Mouse (Mus musculus): ENCODE results near the gene Olfr750. TPM values are rescaled to one million over a fixed set of nuclear protein-coding genes. Genes with fewer than 3 reads are reported as not detected.
"Not testable (repeated sequence)": the region's sequence is repeated elsewhere in the genome, so short reads cannot be mapped to it uniquely, and the experiment has no call there.

Gene Olfr750
- total and polyA plus RNA-seq, 3 experiments = not detected

- H3K27ac ChIP-seq (ENCODE audit: control insufficient read depth, low read depth, low read length); H3K4me1 ChIP-seq (ENCODE audit: control insufficient read depth in 1 of 2, insufficient read depth in 2 of 2, low read length in 2 of 2); H3K9ac ChIP-seq (ENCODE audit: control insufficient read depth, low read depth, low read length, poor library complexity, severe bottlenecking); H3K36me3 ChIP-seq (ENCODE audit: control insufficient read depth in 1 of 2, insufficient read depth in 2 of 2, low read length in 2 of 2); H3K9me3 ChIP-seq (replicated peaks; ENCODE audit: insufficient read depth, low read length); H3K79me2 ChIP-seq (ENCODE audit: control insufficient read depth, insufficient read depth, low read length, poor library complexity); H3K27me3 ChIP-seq (ENCODE audit: control insufficient read depth in 1 of 2, insufficient read depth in 2 of 2, low read length in 2 of 2); H3K4me3 ChIP-seq (ENCODE audit: control insufficient read depth in 1 of 2, insufficient read depth in 1 of 2, low read depth in 2 of 2, low read length in 2 of 2): not testable (repeated sequence)
- TF ChIP-seq SMC3 (IDR thresholded peaks at IDR 0.05; ENCODE audit: low read depth, low read length) (peak; percentile 53), RAD21 (IDR thresholded peaks at IDR 0.05; ENCODE audit: low read depth, low read length) (peak; percentile 54), CTCF (IDR thresholded peaks at IDR 0.05 in 2 of 3, conservative IDR thresholded peaks at IDR 0.05 in 1 of 3; ENCODE audit: control insufficient read depth in 1 of 3, insufficient read depth in 1 of 3, low read depth in 2 of 3, low read length in 3 of 3, poor library complexity in 1 of 3, severe bottlenecking in 1 of 3) (peak; percentile 22 to 53 (median 50); a peak in 4 of 6 replicates), ZC3H11A (IDR thresholded peaks at IDR 0.05; ENCODE audit: low read depth, low read length) (0 out of 2 replicates have a peak, but pooled peaks have one; percentile 22)
- DNase-seq (ENCODE audit: low read depth, low spot score) = peak; percentile 19
Measured at GRCm38 (mm10) chr14:51098300-51098699, 24.1 kb upstream of the Olfr750 start.

GRCm38 (mm10) chr14:51095736-51096524 is 21.7 kb upstream of the Olfr750 start:
- H3K79me2 ChIP-seq (ENCODE audit: control insufficient read depth, insufficient read depth, low read length, poor library complexity) = no peaks in the 10 kb centered on the region
- no peak for TF ChIP-seq MYC (IDR thresholded peaks at IDR 0.05; ENCODE audit: low read depth, low read length)
- DNase-seq (ENCODE audit: low read depth, low spot score) = no peak
- no peak overlapping the region for H3K27ac ChIP-seq (ENCODE audit: control insufficient read depth, low read depth, low read length)
- no peak overlapping the region for H3K4me3 ChIP-seq (ENCODE audit: control insufficient read depth in 1 of 2, insufficient read depth in 1 of 2, low read depth in 2 of 2, low read length in 2 of 2)
- no peaks in the 10 kb centered on the region for H3K9me3 ChIP-seq (replicated peaks; ENCODE audit: insufficient read depth, low read length)
- no peaks in the 10 kb centered on the region for H3K27me3 ChIP-seq (ENCODE audit: control insufficient read depth in 1 of 2, insufficient read depth in 2 of 2, low read length in 2 of 2)
- no peaks in the 10 kb centered on the region for H3K4me1 ChIP-seq (ENCODE audit: control insufficient read depth in 1 of 2, insufficient read depth in 2 of 2, low read length in 2 of 2)
- no peak overlapping the region for H3K9ac ChIP-seq (ENCODE audit: control insufficient read depth, low read depth, low read length, poor library complexity, severe bottlenecking)
- no peaks in the 10 kb centered on the region; a peak in 1 of 4 replicates for H3K36me3 ChIP-seq (ENCODE audit: control insufficient read depth in 1 of 2, insufficient read depth in 2 of 2, low read length in 2 of 2)

GRCm38 (mm10) chr14:51094921-51095320 is 20.7 kb upstream of the Olfr750 start:
- Histone ChIP-seq H3K4me1 (ENCODE audit: control insufficient read depth in 1 of 2, insufficient read depth in 2 of 2, low read length in 2 of 2) (no peaks in the 10 kb centered on the region), H3K27ac (ENCODE audit: control insufficient read depth, low read depth, low read length) (no peak overlapping the region), H3K4me3 (ENCODE audit: control insufficient read depth in 1 of 2, insufficient read depth in 1 of 2, low read depth in 2 of 2, low read length in 2 of 2) (no peak overlapping the region), H3K9me3 (replicated peaks; ENCODE audit: insufficient read depth, low read length) (no peaks in the 10 kb centered on the region), H3K36me3 (ENCODE audit: control insufficient read depth in 1 of 2, insufficient read depth in 2 of 2, low read length in 2 of 2) (no peaks in the 10 kb centered on the region; a peak in 1 of 4 replicates), H3K27me3 (ENCODE audit: control insufficient read depth in 1 of 2, insufficient read depth in 2 of 2, low read length in 2 of 2) (no peaks in the 10 kb centered on the region), H3K9ac (ENCODE audit: control insufficient read depth, low read depth, low read length, poor library complexity, severe bottlenecking) (no peak overlapping the region), H3K79me2 (ENCODE audit: control insufficient read depth, insufficient read depth, low read length, poor library complexity) (no peaks in the 10 kb centered on the region)
- DNase-seq (ENCODE audit: low read depth, low spot score) = no peak
- no peak for TF ChIP-seq SIN3A (IDR thresholded peaks at IDR 0.05; ENCODE audit: low read length)
- no peak for TF ChIP-seq BHLHE40 (IDR thresholded peaks at IDR 0.05; ENCODE audit: borderline replicate concordance, low read depth, low read length)
- no peak for TF ChIP-seq MXI1 (IDR thresholded peaks at IDR 0.05; ENCODE audit: low read depth, low read length)
- no peak for TF ChIP-seq GATA1 (IDR thresholded peaks at IDR 0.05; ENCODE audit: low read depth, low read length)
- no peak for TF ChIP-seq USF2 (IDR thresholded peaks at IDR 0.05; ENCODE audit: borderline replicate concordance in 1 of 2, insufficient read depth in 1 of 2, low read depth in 1 of 2, low read length in 2 of 2)

Data from MEL (cell line).